Mouse (Mus musculus) thymus, adult 18-20 months (tissue): ENCODE measurements around the gene Gdap1l1.

Experiments
- DNase-seq, 2 experiments: peaks; one replicate each; pipeline ENCODE4 v3.0.0; 2022; ENCODE audit warnings: mixed read lengths in 2 of 2

Gdap1l1 gene

DNA sequence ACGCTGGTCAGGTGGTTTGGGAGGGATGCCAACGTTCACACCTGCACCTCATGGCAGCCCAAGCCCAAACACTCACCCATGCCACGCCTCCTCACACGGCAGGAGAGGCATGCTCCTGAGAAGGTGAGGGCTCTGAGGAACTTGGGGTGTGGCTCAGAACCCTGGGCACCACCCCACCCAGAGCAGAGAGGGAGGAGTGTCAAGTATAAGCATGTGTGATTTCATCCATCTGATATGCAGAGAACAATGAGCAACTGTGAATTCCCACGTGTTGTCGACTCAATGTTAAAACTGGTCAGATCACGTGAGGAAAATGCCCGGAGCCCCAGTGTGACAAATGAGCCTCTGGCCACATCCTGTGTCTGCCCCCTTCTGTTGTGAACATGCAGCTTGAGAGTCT lies 28.5 kb downstream of the Gdap1l1 start:
- DNase-seq: no peak

DNA sequence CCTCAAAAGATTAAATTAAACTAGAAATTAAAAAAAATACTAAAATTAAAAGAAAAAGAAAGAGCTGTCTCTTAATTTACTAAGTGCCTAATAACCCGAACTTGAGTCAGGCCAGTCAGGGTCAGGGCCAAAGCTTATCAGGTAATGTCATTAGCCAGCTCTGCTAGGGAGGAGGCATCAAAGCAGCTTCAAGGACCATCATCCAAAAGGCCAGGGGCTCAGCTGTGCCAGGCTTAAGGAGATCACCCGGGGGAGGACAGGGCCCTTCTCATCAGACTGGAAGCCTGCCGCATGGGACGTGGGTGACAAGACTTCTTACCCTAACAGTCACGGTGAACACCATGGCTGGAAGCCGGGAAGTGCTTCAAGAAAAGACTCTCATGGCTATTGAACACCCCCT lies 29.3 kb downstream of the Gdap1l1 start:
- DNase-seq: no peak

DNA sequence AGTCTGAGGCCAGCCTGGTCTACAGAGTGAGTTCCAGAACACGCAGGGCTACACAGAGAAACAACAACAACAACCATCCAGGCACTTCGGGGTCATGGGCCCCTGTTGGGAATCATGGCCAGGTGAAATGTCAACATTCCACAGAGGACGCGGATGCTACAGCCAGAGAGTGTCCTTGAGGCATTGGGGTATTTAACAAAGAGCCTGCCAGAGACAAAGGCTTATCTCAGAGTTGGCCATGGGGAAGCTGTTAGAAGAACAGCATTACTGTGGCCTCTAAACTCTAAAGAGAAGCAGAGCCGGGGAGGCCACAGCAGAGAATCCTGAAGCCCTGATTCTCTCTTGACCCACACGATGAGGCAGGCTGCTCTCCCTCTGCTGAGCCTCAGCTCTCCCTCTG lies 30.6 kb downstream of the Gdap1l1 start:
- DNase-seq: no peak

DNA sequence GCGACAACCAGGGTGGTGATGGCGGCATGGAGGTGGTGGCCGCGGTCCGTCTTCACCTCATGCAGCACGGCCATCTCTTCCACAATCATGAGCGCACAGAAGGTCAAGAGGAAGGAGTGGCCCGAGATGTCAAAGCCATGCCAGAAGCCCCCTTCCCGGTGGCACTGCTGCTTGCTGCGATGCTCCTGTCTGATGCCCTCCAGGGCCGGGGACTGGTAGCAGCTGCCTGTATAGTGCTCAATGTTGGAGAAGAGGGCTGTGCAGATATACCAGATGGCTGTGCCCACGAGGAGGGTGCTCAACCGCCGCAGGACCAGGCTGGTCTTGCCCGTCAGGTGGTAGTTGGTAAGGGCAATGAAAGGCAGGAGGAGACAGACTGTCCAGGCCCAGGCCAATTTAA lies 31.4 kb downstream of the Gdap1l1 start:
- DNase-seq: no peak

GRCm38 (mm10) chr2:163471136-163471535 lies 32.9 kb downstream of the Gdap1l1 start:
- no peak for DNase-seq

DNA sequence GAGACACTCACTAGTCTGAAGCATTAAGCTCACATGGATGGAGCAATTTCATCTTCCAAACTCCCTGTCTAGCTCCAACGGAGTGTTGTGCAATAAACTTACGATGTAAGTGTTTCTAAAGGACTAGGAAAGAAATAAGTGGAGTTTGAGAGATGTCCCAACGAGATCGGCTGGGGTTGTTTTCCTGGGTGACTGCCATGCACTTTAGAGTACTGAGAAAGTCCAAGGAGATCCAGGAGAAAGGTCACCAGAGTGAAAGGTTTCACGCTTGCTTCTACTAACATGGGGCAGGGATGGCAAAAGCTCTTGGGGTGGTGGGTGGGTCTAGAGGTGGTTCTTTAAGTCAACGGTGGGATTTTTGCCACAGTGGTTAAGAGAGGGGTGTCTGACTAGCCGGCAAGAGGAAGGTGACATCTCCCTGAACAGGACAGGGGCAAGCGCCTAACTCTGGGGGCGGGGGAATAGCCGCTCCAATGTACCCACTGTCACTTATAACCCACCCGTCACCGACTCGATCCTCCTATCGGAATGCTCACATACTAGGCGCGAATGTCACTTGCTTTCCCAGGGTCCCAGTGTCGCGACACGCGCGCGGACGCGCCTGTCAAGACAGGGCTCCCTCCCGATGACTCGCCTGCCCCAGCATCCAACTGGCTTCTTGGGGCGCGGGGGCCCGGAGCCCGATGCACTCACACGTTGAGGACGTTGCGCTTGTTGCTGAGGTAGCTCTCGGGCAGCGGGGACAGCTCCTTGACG lies 33.6 kb downstream of the Gdap1l1 start:
- DNase-seq: no peak

- DNase-seq: peak; percentile 89 to 90
Measured at GRCm38 (mm10) chr2:163472466-163472851, 34.2 kb downstream of the Gdap1l1 start, which contains the start of gene Fitm2. Gene Fitm2 (minus strand): TSS chr2:163472629.

DNA sequence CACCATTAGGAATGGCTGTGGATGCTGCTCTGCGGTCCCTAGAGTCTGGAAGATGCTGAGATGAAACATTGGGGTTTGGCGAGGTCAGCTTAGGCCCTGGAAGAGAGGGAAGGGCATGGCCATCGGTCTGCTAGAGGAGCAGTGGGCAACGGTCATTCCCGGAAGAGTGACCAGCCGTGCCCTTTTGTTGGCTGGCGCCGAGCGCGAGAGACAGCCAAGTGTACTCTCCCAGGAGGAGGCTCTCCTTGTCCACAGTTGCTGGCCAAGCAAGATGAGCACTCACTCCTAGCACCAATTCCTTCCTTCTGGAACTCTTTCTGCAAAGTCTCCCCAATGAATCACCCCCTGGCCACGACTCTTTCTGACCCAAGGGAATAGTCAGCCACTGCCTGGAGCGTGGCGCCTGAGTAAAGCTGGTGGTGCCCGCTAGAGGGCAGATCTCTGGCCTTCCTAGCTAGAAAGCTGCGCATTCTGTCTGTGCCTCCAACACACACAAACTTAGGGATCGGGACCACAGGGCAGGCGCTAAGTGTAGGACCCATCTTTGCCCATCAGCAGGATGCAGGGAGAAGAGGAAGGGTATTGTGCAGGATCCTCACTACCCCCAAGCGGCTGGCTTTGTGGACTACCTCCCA lies 42.0 kb downstream of the Gdap1l1 start:
- no peak for DNase-seq

- no peak for DNase-seq
Measured at GRCm38 (mm10) chr2:163481539-163482029, 43.3 kb downstream of the Gdap1l1 start.

GRCm38 (mm10) chr2:163487360-163487759 lies 49.1 kb downstream of the Gdap1l1 start:
- DNase-seq: no peak

GRCm38 (mm10) chr2:163489725-163490291 lies 51.5 kb downstream of the Gdap1l1 start:
- DNase-seq: no peak

- DNase-seq: no peak
Measured at GRCm38 (mm10) chr2:163490656-163491055, 52.4 kb downstream of the Gdap1l1 start.

- DNase-seq: no peak
Measured at GRCm38 (mm10) chr2:163491351-163491750, 53.1 kb downstream of the Gdap1l1 start.

DNA sequence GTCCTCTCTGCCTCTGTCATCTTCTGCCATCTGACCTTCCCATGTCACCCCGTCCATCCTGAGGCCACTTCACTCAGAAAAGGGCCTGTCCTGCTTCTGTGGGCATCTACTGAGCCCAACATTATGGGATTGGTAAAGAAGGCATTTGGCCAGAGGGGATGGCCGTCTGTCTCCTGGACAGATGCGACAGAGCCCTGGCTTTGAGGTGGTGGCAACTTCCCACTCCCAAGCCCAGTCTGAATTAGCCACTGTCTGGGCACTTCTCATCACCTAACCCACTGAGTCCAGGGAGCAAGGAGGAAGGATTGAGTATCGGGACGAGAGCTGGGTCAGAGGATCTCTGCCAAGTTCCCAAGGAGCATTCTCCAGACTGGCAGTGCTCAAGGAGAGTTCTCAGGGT lies 53.7 kb downstream of the Gdap1l1 start, which contains the start of gene R3hdml:
Gene R3hdml, plus strand, starts transcription at position 301 of the 400 bp plus-strand sequence.
- no peak for DNase-seq

DNA sequence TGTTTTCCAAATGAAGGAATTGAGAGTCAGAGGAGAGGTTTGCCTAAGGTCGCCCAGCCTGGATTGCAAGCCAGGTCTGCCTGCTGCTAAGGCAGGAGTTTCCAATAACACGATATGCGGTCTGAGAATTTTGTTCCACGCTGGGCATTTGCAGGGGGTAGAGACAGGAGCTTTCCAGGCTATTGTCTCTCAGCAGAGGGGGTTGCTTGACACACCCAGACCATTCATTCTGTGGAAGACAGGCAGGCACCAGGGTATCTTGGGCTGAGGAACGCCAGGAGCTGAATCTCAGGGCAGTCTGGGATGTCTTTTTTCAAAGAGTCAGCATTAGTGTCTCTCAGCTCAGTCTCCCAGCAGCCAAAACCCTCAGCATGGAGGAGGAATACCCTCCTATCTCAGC lies 54.8 kb downstream of the Gdap1l1 start:
- DNase-seq: no peak

DNA sequence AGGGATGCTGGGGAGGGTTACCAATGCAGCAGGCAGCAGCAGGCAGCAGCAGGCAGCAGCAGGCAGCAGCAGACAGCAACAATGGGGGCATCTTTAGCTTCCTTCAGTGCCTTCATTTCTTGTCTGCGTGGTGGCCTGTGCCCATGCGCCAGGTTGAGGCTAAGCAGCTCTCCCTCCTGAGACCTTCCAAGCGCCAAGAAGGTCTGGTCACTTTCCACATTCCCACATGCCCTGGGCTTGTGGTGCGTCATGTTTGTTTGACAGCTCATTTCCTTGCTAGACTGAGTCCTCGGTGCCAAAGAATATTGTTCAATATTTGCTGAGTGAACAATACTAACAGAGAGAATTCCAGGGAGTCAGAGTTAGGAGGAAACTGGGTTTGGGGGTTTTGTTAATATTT lies 55.7 kb downstream of the Gdap1l1 start:
- DNase-seq: no peak

DNA sequence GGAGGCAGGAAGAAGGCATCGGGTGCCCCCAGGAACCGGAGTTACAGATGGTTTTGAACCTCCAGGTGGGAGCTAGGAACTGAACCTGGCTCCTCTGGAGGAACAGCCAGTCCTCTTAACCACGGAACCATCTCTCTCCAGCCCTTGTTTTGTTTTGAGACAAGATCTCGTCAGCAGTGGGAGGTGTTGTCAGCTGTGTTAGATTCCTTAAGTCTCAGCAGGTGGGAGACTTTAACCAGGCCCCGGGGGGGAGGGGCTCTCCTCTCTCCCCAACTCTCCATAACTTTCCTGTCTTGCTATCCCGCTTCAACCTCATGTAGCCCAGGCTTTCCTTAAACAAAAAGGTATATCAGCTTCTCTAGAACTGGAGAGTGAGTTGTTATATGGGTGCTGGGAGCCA lies 56.2 kb downstream of the Gdap1l1 start:
- DNase-seq: no peak

- no peak for DNase-seq
Measured at GRCm38 (mm10) chr2:163502219-163502618, 63.9 kb downstream of the Gdap1l1 start.

- DNase-seq: no peak
Measured at GRCm38 (mm10) chr2:163503191-163503590, 64.9 kb downstream of the Gdap1l1 start.
